Mouse (Mus musculus): ENCODE measurements around the gene Mpp6. TPM values are rescaled to one million over a fixed set of nuclear protein-coding genes. Genes with fewer than 3 reads are reported as not detected.

Gene Mpp6
- polyA plus RNA-seq, 1 experiment from 2014 or later, result 66.3 TPM

GRCm38 (mm10) chr6:50111111-50111655 lies 1.1 kb downstream of the Mpp6 start:
- Histone ChIP-seq H3K9ac (replicated peaks) (peak overlapping the region; percentile 85), H3K9me3 (replicated peaks) (no peaks in the 10 kb centered on the region), H3K4me1 (peaks cover 25% of the 10 kb centered on the region), H3K27ac (replicated peaks) (peak overlapping the region; percentile 92), H3K4me3 (replicated peaks) (peak overlapping the region; percentile 73), H3K27me3 (replicated peaks) (no peaks in the 10 kb centered on the region), H3K4me2 (peak overlapping the region; percentile 90), H3K36me3 (no peaks in the 10 kb centered on the region)
- WGBS, result 5% methylated on average over 6 of the region's 6 CpGs
- no peak for ATAC-seq (ENCODE audit: low FRiP score)

DNA sequence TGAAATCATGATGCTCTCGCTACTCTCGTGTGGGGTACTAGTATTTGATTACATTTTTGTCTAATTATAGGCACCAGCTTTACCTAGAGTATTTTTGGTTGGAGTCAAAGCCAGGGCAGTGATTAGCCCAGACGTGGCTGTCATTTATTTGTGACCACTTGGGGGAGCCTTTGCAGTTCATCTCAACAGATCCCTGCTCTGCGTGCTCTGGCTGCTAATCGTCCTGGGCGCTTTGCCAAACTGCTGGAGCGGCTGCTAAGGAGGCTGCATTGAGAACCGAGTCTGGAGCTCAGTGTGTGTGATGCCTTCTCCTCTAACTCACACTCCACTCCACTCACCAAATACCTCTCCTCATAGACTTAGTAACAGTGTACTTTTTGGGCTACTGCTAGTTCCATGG lies 2.7 kb downstream of the Mpp6 start:
- Histone ChIP-seq H3K4me3 (replicated peaks) (0 out of 2 replicates have a peak overlapping the region, but pooled peaks have one; percentile 17), H3K4me1 (peaks cover 25% of the 10 kb centered on the region), H3K9me3 (replicated peaks) (no peaks in the 10 kb centered on the region), H3K27ac (replicated peaks) (peak overlapping the region; percentile 52; the same call in 1 of the 2 replicates), H3K36me3 (no peaks in the 10 kb centered on the region), H3K4me2 (peak overlapping the region; percentile 50), H3K9ac (replicated peaks) (no peak overlapping the region), H3K27me3 (replicated peaks) (no peaks in the 10 kb centered on the region)
- ATAC-seq (ENCODE audit: low FRiP score), result peak; percentile 64
- WGBS, result under 1% methylated on average over 8 of the region's 8 CpGs

GRCm38 (mm10) chr6:50114280-50114679 lies 4.2 kb downstream of the Mpp6 start:
- peaks cover 16% of the 10 kb centered on the region for H3K4me1 ChIP-seq
- no peaks in the 10 kb centered on the region for H3K36me3 ChIP-seq
- no peak for ATAC-seq (ENCODE audit: low FRiP score)
- no peak overlapping the region for H3K27ac ChIP-seq (replicated peaks)
- 74% methylated on average over 6 of the region's 6 CpGs for WGBS
- H3K27me3 ChIP-seq (replicated peaks), result no peaks in the 10 kb centered on the region
- no peaks in the 10 kb centered on the region for H3K9me3 ChIP-seq (replicated peaks)
- H3K4me2 ChIP-seq, result no peak overlapping the region
- H3K4me3 ChIP-seq (replicated peaks), result no peak overlapping the region
- H3K9ac ChIP-seq (replicated peaks), result no peak overlapping the region

- Histone ChIP-seq H3K4me2 (no peak overlapping the region), H3K27ac (replicated peaks) (no peak overlapping the region), H3K4me1 (no peaks in the 10 kb centered on the region), H3K27me3 (replicated peaks) (no peaks in the 10 kb centered on the region), H3K9ac (replicated peaks) (no peak overlapping the region), H3K36me3 (no peaks in the 10 kb centered on the region), H3K4me3 (replicated peaks) (no peak overlapping the region), H3K9me3 (replicated peaks) (no peaks in the 10 kb centered on the region)
- 92% methylated on average over 1 of the region's 1 CpGs for WGBS
- no peak for ATAC-seq (ENCODE audit: low FRiP score)
Observed at GRCm38 (mm10) chr6:50120931-50121330, 10.9 kb downstream of the Mpp6 start.

DNA sequence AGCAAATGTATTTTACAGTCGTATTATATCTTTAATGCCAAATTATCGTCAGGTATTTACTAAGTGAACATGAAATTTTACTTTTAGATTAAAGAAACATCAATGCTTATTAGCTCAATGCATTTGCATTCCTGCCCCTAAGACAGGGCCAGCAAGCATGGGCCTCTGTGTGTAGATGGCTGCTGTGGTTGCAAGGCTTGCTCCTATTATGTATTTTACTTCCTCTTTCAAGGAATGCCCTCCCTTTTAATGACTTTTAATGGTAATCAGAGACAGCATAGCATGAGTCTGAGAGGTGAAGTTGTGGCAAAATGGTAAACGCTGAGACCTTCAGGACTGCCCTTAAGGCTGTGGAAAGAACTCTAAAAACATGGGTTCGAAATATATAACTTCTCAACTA lies 12.8 kb downstream of the Mpp6 start:
- no peaks in the 10 kb centered on the region for H3K9me3 ChIP-seq (replicated peaks)
- H3K9ac ChIP-seq (replicated peaks), result no peak overlapping the region
- H3K27ac ChIP-seq (replicated peaks), result no peak overlapping the region
- 98% methylated on average over 4 of the region's 4 CpGs for WGBS
- H3K4me3 ChIP-seq (replicated peaks), result no peak overlapping the region
- H3K4me2 ChIP-seq, result no peak overlapping the region
- H3K27me3 ChIP-seq (replicated peaks), result no peaks in the 10 kb centered on the region
- no peak for ATAC-seq (ENCODE audit: low FRiP score)
- H3K36me3 ChIP-seq, result no peaks in the 10 kb centered on the region; the same call in 1 of the 2 replicates
- no peaks in the 10 kb centered on the region for H3K4me1 ChIP-seq

DNA sequence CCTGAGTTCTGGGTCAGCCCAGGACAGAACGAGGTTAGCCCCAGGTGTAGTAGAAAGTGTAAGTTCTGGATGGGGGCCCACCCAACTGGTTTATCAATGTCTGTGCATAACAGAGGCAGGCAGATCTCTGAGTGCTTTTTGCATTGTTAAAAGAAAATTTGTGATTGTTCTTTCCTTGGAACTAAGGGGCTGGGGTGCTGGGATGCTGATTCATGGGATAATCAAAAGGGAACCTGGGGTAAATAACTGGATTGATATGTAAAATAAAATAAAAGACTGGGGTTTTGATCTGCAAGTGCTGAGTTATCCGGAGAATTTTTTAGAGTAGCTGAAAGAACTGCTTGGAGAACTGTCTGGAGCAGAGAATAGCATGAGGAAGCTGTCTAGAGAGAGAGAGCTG lies 14.2 kb downstream of the Mpp6 start:
- Histone ChIP-seq H3K4me3 (replicated peaks) (no peak overlapping the region), H3K9me3 (replicated peaks) (no peaks in the 10 kb centered on the region), H3K36me3 (no peaks in the 10 kb centered on the region; the same call in 1 of the 2 replicates), H3K9ac (replicated peaks) (no peak overlapping the region), H3K27ac (replicated peaks) (no peak overlapping the region), H3K27me3 (replicated peaks) (no peaks in the 10 kb centered on the region), H3K4me1 (no peaks in the 10 kb centered on the region), H3K4me2 (no peak overlapping the region)
- no peak for ATAC-seq (ENCODE audit: low FRiP score)
- WGBS, result 90% methylated on average over 2 of the region's 2 CpGs

DNA sequence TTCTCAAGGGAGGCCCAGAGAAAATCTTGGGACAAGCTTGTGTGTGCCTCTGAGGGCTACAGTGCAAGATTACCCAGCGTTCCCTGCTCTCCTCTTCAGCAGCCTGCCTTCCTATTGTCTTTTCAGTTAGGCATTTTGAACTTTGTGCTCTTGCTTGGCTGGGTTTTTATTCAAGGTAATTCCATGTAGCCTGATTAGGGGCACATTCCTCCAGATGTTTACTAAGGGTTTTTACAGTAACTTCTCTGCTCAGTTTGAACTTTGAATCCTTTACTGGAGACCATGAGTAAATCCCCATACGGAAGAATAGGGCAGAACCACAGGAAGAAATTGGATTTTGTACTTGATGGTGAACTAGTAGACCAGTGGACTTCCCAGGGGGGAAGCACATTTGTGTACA lies 16.3 kb downstream of the Mpp6 start:
- H3K4me2 ChIP-seq, result no peak overlapping the region
- ATAC-seq (ENCODE audit: low FRiP score), result no peak
- 89% methylated on average over 2 of the region's 2 CpGs for WGBS

GRCm38 (mm10) chr6:50127536-50127935 lies 17.5 kb downstream of the Mpp6 start:
- WGBS, result 96% methylated on average over 6 of the region's 6 CpGs
- no peak for ATAC-seq (ENCODE audit: low FRiP score)

More for the DNA sequence above, 16.3 kb downstream of the Mpp6 start:
- Histone ChIP-seq H3K9me3 (replicated peaks) (no peaks in the 10 kb centered on the region), H3K27me3 (replicated peaks) (no peaks in the 10 kb centered on the region), H3K9ac (replicated peaks) (no peak overlapping the region), H3K36me3 (no peaks in the 10 kb centered on the region; the same call in 1 of the 2 replicates), H3K27ac (replicated peaks) (no peak overlapping the region), H3K4me1 (no peaks in the 10 kb centered on the region), H3K4me3 (replicated peaks) (no peak overlapping the region)

DNA sequence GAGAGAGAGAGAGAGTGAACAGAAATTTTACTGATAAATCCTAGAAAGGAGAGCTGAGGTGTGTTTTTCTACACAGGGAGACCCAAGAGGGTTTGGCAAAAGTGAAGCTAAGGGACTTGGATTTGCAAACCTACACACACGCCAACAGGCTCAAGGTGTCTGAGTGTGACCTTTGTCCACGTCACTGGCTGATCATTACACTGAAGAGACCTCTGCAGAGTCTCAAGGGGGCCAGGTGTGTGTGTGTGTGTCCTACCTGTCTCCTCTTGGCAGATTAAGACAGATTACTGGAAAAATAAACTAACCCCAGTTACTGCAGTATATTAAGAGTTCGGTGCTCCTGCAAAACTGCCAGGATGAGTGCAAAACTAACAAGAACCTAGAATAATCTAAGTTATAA lies 27.6 kb downstream of the Mpp6 start:
- no peak overlapping the region for H3K9ac ChIP-seq (replicated peaks)
- no peak overlapping the region for H3K4me3 ChIP-seq (replicated peaks)
- H3K9me3 ChIP-seq (replicated peaks), result no peaks in the 10 kb centered on the region
- no peak overlapping the region for H3K4me2 ChIP-seq
- H3K4me1 ChIP-seq, result no peaks in the 10 kb centered on the region
- WGBS, result 88% methylated on average over 3 of the region's 3 CpGs
- H3K27ac ChIP-seq (replicated peaks), result no peak overlapping the region
- no peak for ATAC-seq (ENCODE audit: low FRiP score)
- no peaks in the 10 kb centered on the region for H3K36me3 ChIP-seq
- no peaks in the 10 kb centered on the region for H3K27me3 ChIP-seq (replicated peaks)

More at GRCm38 (mm10) chr6:50127536-50127935, 17.5 kb downstream of the Mpp6 start:
- no peaks in the 10 kb centered on the region for H3K27me3 ChIP-seq (replicated peaks)
- H3K4me3 ChIP-seq (replicated peaks), result no peak overlapping the region
- H3K9me3 ChIP-seq (replicated peaks), result no peaks in the 10 kb centered on the region
- H3K4me2 ChIP-seq, result no peak overlapping the region
- H3K27ac ChIP-seq (replicated peaks), result no peak overlapping the region
- no peak overlapping the region for H3K9ac ChIP-seq (replicated peaks)
- H3K36me3 ChIP-seq, result no peaks in the 10 kb centered on the region; the same call in 1 of the 2 replicates
- no peaks in the 10 kb centered on the region for H3K4me1 ChIP-seq

DNA sequence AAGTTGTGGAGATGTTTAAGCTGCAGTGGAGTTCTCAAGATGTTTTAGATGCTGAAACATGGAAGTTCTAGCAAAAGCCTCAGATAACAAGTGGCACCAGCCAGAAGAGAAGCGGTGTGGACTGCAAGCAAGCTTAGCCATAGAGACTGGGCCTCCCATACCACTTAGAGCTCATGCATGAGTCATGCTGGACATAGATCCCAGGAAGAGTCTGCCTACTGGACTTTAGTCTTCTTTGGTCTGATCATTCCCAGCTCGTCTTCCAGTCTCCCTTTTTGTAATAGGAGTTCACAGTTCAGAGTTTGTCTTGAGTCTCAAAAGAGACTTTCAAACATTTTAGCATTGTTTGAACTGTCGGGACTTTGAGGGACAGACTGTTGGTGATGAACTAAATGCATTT lies 29.5 kb downstream of the Mpp6 start:
- H3K9me3 ChIP-seq (replicated peaks), result no peaks in the 10 kb centered on the region
- H3K27me3 ChIP-seq (replicated peaks), result no peaks in the 10 kb centered on the region
- ATAC-seq (ENCODE audit: low FRiP score), result no peak
- no peaks in the 10 kb centered on the region for H3K36me3 ChIP-seq
- H3K27ac ChIP-seq (replicated peaks), result no peak overlapping the region
- no peaks in the 10 kb centered on the region for H3K4me1 ChIP-seq
- H3K4me2 ChIP-seq, result no peak overlapping the region
- H3K4me3 ChIP-seq (replicated peaks), result no peak overlapping the region
- no peak overlapping the region for H3K9ac ChIP-seq (replicated peaks)
- WGBS, result 89% methylated on average over 3 of the region's 3 CpGs

- H3K4me1 ChIP-seq, result no peaks in the 10 kb centered on the region
- H3K9me3 ChIP-seq (replicated peaks), result no peaks in the 10 kb centered on the region
- H3K4me2 ChIP-seq, result no peak overlapping the region
- H3K9ac ChIP-seq (replicated peaks), result no peak overlapping the region
- ATAC-seq (ENCODE audit: low FRiP score), result no peak
- no peak overlapping the region for H3K27ac ChIP-seq (replicated peaks)
- no peaks in the 10 kb centered on the region for H3K27me3 ChIP-seq (replicated peaks)
- peaks cover 6% of the 10 kb centered on the region; the same call in 1 of the 2 replicates for H3K36me3 ChIP-seq
- no peak overlapping the region for H3K4me3 ChIP-seq (replicated peaks)
Observed at GRCm38 (mm10) chr6:50146158-50146557, 36.1 kb downstream of the Mpp6 start.

DNA sequence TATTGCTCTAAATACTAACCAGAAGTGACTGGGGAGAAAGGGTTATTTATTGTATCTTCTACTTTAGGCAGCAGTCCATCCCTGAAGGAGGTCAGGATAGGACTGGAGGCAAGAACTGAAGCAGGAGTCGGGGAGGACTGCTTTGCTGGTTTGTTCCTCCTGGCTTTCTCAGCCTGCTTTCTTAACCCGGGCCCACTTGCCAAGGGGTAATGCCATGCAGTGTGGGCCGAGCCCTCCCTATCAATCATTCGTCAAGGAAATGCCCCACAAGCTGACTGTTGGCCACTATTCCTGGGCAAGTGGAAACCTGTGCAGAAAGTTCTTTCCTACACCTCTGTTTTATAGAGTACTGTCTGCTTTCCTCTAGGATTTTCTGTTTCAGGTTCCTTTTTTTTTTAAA lies 39.3 kb downstream of the Mpp6 start:
- no peak for ATAC-seq (ENCODE audit: low FRiP score)
- H3K9me3 ChIP-seq (replicated peaks), result no peaks in the 10 kb centered on the region
- H3K4me3 ChIP-seq (replicated peaks), result no peak overlapping the region
- WGBS, result 86% methylated on average over 4 of the region's 4 CpGs
- H3K36me3 ChIP-seq, result peaks cover 6% of the 10 kb centered on the region; the same call in 1 of the 2 replicates
- H3K9ac ChIP-seq (replicated peaks), result no peak overlapping the region
- H3K27ac ChIP-seq (replicated peaks), result no peak overlapping the region
- no peaks in the 10 kb centered on the region for H3K4me1 ChIP-seq
- H3K27me3 ChIP-seq (replicated peaks), result no peaks in the 10 kb centered on the region
- H3K4me2 ChIP-seq, result no peak overlapping the region

Data from neural tube, embryonic 15.5 days (tissue).